Mouse (Mus musculus): ENCODE data around the gene Ppid.
"Not testable (repeated sequence)": the region's sequence is repeated elsewhere in the genome, so short reads cannot be mapped to it uniquely, and the experiment has no call there.

Gene Ppid

DNA sequence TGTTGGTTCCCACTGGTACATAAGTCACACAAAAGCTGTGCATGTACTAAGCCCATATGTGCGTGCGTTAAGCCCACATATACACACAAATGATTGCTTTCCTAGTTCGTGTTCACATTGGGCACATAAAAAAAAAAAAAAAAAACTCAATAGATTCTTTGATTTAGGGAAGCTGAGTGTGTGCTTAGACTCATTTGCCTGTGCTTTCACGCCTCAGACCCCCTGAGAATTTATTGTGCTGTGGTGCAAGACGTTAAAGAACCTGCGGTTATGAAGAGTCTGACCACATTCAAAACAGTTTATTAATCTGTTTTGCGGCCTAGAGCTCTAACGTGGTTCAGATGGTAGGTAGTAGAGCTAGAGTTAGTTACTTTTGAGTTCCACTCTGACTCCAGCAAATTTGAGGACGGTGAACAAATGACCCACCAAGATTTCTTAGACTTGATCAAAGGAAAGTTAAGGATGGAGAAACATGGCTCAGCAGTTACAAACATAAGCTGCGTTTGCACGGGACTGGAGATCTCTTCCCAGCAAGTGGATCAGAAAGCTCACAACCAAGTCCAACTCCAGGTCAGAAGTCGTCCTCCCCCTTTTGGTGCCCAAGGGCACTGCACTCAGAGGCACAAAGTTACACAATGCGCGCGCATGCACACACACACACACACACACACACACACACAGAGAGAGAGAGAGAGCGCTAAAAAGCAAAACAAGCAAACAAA, 22.4 kb upstream of the Ppid start:
- in situ Hi-C loops (cut with MboI; ENCODE audit: low pct_unique_long_range_greater_than_20kb in 1 of 2, low sequenced_read_pairs in 2 of 2, unreplicated experiment in 1 of 2), result no loop called here

DNA sequence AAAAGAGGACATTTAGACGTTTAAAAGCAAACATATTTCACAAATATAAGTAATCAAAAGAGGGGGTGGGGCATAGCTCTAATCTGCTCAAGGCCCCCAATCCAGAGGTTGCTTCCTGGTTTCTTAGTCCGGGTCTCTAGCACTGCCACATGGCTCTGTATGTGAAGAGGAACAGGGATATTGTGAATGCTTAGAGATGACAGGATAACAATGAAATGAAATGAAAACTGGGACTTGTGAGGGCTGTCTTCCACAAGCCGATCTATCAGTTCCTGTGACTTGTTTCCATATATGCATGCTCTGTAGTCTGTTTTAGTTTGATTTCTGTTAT, 21.8 kb upstream of the Ppid start:
- in situ Hi-C loops (cut with MboI; ENCODE audit: low pct_unique_long_range_greater_than_20kb in 1 of 2, low sequenced_read_pairs in 2 of 2, unreplicated experiment in 1 of 2), result no loop called here

DNA sequence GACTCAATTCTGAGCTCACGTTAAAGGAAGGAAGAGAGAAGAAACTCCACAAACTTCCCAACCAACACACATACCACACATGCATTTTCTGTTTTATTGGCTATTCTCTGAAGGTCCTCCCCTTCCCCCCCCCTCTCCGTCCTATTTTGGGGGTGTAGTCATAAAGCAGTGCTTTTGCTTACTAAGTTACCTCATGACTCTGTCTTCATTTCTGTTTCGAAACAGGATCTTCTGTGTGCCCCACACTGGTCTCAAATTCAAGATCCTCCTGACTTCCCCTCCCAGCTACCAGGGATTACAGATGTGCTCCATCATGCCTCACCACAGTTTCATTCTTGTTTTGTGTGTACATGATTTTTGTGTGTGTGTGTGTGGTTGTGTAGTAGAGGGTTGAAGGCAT, 18.7 kb upstream of the Ppid start:
- in situ Hi-C loops (cut with MboI; ENCODE audit: low pct_unique_long_range_greater_than_20kb in 1 of 2, low sequenced_read_pairs in 2 of 2, unreplicated experiment in 1 of 2), result no loop called here

DNA sequence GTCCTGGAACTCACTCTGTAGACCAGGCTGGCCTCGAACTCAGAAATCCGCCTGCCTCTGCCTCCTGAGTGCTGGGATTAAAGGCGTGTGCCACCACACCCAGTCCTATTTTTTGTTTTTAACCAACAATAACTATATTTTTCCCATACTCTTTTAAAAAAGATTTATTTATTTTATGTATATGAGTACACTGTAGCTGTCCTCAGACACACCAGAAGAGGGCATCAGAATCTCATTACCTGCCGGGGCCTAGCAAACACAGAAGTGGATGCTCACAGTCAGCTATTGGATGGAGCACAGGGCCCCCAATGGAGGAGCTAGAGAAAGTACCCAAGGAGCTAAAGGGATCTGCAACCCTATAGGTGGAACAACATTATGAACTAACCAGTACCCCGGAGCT, 17.8 kb upstream of the Ppid start:
- in situ Hi-C loops (cut with MboI; ENCODE audit: low pct_unique_long_range_greater_than_20kb in 1 of 2, low sequenced_read_pairs in 2 of 2, unreplicated experiment in 1 of 2), result not testable (repeated sequence)

DNA sequence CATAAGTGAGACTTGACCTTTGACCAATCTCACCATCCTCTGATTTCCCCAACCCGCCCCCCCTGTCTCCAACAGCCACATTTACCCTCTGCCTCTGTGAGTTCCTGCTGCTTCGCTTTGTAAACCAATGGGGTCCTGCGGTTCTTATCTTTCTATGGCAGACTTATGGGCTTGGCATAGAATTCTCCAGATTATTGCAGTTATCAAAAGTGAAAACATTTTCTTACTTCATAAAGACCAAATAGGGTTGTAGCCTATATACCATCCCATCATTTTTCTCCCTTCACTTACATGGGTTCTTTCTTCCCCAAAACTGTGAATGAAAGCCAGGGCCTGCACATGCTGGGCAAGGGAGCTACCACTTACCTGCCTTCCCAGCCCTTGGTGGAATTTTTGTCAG, 16.8 kb upstream of the Ppid start:
- in situ Hi-C loops (cut with MboI; ENCODE audit: low pct_unique_long_range_greater_than_20kb in 1 of 2, low sequenced_read_pairs in 2 of 2, unreplicated experiment in 1 of 2), result no loop called here

DNA sequence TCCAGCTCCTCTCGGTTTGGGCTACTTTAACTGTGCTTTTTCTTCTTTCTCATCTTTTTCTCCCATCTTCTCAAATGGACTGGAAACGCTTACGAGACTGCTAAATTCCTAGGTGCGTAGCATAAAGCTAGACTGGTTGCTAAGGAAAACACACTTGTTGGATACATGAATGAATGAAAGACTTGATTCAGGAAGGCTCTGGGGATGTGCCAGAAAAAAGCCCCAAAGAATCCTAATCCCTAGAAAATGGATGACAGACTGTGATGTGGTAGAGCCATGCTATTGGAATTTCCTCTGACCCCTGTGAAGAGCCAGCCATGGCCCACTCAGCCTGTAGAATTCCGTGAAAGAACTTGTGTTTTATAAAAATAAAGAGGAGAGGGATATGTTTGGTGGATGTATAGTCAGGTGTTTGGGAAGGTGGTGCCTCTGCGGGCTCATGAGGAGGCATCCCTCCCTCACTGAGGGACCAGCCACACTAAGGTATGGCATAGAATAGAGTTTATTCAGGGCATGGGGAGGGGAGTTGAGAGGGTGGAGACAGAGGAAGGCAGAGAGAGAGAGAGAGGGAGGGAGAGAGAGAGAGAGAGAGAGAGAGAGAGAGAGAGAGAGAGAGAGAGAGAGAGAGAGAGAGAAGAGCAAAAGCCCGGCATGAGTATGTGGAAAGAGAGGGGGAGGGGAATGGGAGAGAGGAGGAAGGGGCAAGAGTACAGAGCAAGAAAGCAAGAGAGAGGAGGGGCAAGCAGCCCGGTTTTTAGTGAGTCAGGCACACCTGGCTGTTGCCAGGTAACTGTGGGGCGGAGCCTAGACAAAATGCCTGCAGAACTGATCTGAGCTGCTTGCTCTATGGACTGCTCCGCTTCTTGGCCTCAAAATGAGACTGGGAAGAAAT, 15.3 kb upstream of the Ppid start:
- in situ Hi-C loops (cut with MboI; ENCODE audit: low pct_unique_long_range_greater_than_20kb in 1 of 2, low sequenced_read_pairs in 2 of 2, unreplicated experiment in 1 of 2), result loop anchor here in 1 of 2 experiments (25.0 kb wide), 1 partner anchor 614 kb away; no protein-coding TSS in a partner anchor

DNA sequence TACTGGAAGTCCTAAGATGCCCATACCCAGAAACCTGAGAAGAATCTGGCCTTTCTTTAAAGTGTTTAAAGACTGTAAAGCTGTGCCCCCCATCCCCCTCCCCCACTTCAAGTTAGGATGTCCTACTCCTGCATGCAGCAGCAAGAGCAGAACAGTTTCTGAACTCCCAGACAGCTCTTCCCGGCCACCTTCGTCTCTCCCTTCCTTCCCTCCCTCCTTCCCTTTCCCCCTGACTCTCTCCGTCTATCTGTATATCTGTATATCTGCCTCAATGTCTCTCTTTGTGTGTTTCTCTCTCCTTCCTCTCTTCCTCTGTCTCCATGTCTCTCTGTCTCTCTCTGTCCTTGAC, 14.7 kb upstream of the Ppid start:
- in situ Hi-C loops (cut with MboI; ENCODE audit: low pct_unique_long_range_greater_than_20kb in 1 of 2, low sequenced_read_pairs in 2 of 2, unreplicated experiment in 1 of 2), result loop anchor here in 1 of 2 experiments (25.0 kb wide), 1 partner anchor 614 kb away; no protein-coding TSS in a partner anchor

DNA sequence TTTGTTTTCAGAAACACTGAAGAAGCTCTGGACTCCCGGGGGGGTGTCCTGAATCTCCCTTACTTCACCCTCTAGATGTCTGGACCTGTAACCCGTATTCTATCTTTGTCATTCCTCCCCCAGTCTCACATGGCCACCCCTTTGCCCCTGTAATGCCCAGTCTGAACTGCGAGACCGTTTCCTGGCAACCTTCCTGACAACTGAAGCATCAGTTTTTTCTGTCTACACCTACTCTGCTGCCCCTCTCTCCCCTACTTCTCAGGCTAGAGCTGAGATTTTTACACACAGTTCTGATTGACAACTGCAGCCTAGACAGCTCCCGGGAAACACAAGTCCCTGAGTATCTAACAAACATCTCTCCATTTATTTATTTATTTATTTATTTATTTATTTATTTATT, 14.3 kb upstream of the Ppid start:
- in situ Hi-C loops (cut with MboI; ENCODE audit: low pct_unique_long_range_greater_than_20kb in 1 of 2, low sequenced_read_pairs in 2 of 2, unreplicated experiment in 1 of 2), result loop anchor here in 1 of 2 experiments (25.0 kb wide), 1 partner anchor 615 kb away; no protein-coding TSS in a partner anchor

DNA sequence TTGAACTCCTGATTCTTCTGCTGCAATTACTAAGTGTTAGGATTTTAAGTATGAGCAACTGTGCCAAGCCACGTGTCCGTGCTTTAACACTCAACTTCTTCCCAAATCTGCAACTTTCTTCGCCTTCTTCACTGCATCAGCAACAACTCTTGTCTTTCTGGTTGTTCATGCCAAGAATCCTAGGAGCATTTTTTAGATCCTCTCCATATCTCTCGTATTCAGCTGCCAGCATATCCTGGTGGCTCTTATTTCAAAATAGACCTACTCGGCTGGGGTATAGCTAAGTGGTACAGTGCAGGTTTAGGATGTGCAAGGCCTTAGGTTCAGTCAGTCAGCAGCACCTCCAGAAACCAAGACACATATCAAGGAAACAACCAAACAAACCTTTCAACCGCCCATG, 13.5 kb upstream of the Ppid start:
- in situ Hi-C loops (cut with MboI; ENCODE audit: low pct_unique_long_range_greater_than_20kb in 1 of 2, low sequenced_read_pairs in 2 of 2, unreplicated experiment in 1 of 2), result loop anchor here in 1 of 2 experiments (25.0 kb wide), 1 partner anchor 615 kb away; no protein-coding TSS in a partner anchor

DNA sequence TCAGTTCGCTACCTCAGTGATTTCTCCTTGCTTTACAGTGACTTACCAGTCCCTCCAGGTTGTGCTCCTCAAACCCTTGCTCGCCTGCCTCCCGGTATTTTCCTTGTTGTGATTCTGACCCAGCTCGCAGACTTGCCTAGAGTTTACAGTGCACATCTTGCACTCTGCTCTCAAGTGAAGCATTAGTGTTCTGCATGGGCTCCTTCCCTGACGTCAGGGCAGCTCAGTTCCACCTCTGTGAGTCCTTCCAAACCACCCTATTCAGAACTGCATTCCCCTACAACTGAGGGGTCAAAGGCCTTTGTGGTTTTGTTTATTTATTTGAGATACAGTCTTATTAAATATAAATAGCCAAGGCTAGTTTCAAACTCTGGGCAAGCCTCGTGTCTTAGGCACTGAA, 13.0 kb upstream of the Ppid start:
- in situ Hi-C loops (cut with MboI; ENCODE audit: low pct_unique_long_range_greater_than_20kb in 1 of 2, low sequenced_read_pairs in 2 of 2, unreplicated experiment in 1 of 2), result loop anchor here in 1 of 2 experiments (25.0 kb wide), 1 partner anchor 616 kb away; no protein-coding TSS in a partner anchor

DNA sequence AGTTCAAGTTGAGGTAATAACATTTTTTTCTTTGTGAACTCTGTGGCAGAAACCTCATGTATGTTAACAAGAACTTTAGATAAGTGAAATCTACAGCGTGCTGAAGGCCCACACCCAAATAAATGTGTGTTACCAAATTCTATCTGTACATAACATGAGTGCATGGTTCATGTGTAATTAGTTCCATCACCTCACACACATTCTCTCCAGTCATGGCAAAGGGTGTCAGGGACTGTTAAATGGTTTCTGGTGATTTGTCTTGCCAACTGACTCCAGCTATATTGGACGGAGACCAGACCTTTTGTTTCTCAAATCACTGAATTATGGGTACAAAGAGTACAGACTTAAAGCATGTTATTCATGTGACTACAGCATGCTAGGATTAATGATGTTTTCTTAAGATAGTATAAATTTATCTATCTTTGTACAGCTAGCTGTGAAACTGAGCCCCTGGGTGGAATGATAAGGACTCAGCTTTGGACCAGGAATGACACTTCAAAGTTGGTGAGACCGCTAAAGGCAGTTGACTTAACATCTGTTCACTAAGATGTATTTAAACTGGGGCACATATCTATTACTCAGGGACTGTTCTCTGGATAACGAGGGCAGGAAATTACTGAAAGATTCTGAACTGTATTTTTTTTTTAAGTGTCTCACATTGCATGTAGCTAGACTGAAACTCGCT, 11.1 kb upstream of the Ppid start:
- in situ Hi-C loops (cut with MboI; ENCODE audit: low pct_unique_long_range_greater_than_20kb in 1 of 2, low sequenced_read_pairs in 2 of 2, unreplicated experiment in 1 of 2), result loop anchor here (10.0 to 25.0 kb wide), 2 partner anchors 375 to 618 kb away; no protein-coding TSS in a partner anchor

DNA sequence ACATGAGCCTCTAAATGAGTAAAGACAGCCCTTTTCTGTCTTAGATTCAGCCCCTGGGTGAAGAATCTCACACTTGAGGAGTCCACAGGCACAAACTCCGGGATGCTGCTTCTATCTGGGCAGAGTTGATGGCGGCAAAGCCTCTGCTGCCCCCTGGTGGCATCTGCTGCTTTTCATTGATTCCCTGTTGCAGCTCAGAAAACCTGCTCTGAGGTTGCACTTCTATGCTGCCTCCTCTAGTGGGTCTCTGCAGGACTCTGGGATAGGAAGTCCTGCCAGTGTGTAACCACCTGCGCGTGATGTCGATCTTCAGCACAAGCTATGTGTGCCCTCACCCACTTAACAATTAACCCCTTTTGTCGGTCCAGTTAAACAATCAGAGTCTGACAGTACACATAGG, 4.3 kb upstream of the Ppid start:
- in situ Hi-C loops (cut with MboI; ENCODE audit: low pct_unique_long_range_greater_than_20kb in 1 of 2, low sequenced_read_pairs in 2 of 2, unreplicated experiment in 1 of 2), result loop anchor here (5.0 to 25.0 kb wide), 3 partner anchors 382 to 625 kb away; no protein-coding TSS in a partner anchor

DNA sequence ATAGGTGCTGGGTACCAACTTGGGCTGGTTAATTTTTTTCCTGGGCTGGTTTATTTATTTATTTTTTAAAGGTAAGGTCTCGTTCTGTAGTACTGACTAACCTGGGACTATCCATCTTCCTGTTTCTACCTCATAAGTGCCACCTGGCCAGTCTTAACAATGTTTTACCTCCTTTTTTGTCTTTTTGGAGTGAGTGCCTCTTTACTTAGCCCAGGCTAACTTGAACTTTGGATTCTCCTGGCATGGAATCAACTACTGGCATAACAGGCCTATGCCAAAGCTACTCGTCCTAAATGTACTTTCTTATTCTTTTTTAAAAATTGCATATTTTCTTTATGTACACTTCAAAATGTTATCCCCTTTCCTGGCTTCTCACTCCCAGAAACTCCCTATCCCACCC, 1.5 kb upstream of the Ppid start:
- in situ Hi-C loops (cut with MboI; ENCODE audit: low pct_unique_long_range_greater_than_20kb in 1 of 2, low sequenced_read_pairs in 2 of 2, unreplicated experiment in 1 of 2), result loop anchor here (5.0 to 25.0 kb wide), 3 partner anchors 385 to 627 kb away; no protein-coding TSS in a partner anchor

DNA sequence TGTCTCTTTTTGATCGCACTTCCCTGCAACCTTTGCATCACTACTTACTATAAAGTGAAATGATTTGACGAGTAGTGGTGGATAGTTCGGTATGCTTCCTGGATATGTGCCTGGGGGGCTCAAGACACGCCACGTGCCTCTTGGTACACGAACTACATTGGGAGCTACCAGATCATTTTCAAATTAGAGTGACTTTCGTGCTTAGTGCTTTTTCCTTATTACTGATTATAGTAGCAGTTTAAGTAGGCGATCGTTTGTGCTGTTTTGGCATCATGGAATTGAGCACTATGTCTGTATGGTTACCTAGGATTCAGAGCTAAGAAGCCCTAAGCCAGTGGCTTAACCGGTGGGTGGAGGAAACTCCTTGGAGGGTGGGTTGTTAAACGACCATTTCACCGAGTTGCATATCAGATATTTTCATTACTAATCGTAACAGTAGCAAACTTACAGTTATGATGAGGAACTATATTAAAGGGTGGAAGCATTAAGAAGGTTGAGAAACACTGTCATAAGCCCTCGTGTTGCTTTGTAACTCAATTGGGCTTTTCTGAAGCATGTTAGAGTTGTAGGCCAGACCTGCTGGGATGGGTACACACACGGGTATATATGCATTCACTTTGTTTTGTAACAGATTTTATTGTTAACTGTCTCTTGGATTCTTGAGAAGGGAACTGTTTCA, 790 bp downstream of the Ppid start:
- in situ Hi-C loops (cut with MboI; ENCODE audit: low pct_unique_long_range_greater_than_20kb in 1 of 2, low sequenced_read_pairs in 2 of 2, unreplicated experiment in 1 of 2), result loop anchor here in 1 of 2 experiments (25.0 kb wide), 1 partner anchor 630 kb away; no protein-coding TSS in a partner anchor

DNA sequence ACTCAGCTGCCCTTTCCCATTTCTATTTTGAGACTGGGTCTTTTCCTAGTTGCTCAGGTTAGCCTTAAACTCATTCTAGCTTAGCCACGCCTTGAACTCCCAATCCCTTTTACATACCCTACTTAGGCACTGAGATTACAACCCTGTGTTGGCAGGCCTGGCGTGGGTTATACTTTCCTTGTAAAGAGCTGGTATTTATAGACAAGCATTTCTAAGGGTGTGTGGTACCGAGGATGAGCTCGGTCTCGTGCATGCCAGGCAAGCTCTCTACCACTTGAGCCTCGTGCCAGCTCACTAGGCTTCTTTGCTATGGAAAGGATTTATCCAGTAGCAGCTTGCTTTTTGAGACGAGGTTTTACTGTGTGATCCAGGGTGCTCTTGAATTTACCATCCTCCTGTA, 4.3 kb downstream of the Ppid start:
- in situ Hi-C loops (cut with MboI; ENCODE audit: low pct_unique_long_range_greater_than_20kb in 1 of 2, low sequenced_read_pairs in 2 of 2, unreplicated experiment in 1 of 2), result loop anchor here in 1 of 2 experiments (25.0 kb wide), 1 partner anchor 633 kb away; no protein-coding TSS in a partner anchor

DNA sequence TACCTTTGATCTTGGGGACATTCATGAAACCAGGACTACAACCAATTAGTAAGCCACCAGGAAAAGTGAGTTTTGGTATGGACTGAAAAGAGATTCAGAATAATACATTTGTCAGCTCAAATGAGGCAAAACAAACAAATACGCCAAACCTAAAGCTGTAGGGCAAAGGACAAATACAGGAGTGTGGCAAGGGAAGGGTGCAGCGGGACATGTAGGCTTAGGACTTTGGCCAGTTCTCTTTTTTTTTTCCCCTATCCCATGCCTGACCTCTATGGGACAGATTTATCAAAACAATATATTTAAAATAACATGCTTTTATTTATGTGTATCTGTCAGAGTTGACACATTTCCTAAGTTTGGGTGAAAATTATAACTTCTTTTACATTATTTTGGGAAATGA, 18.7 kb downstream of the Ppid start:
- in situ Hi-C loops (cut with MboI; ENCODE audit: low pct_unique_long_range_greater_than_20kb in 1 of 2, low sequenced_read_pairs in 2 of 2, unreplicated experiment in 1 of 2), result no loop called here

DNA sequence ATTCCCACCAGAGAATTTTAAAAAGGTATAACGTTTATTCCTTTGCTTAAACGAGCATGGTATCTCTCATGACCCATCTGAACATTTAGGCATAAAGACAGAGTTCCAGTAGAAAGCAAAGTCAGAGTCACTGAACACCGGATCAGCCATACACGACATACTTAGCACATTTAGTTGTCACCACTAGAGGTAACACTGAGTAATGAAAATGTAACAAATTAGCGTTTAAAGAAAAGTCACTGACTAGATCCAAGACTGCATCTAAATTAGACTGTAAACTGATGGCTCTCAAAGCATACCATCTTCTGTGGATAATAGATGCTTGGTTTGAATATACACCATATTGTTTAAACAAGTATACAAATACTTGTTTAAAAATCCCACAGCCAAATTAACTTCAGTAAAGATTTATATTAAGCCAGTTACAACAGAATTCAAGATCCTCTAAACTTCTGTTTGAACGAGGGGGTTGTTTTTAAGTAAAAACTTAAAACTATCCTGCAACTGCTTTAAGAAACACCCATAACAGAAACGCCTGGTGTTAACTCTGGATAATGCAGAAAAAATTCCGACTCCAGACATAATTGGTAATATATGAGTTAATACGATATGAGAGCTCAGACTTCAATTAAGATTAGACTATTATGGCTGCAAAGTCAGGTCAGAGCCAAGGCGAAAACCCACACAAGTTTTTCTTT, 36.5 kb downstream of the Ppid start:
- in situ Hi-C loops (cut with MboI; ENCODE audit: low pct_unique_long_range_greater_than_20kb in 1 of 2, low sequenced_read_pairs in 2 of 2, unreplicated experiment in 1 of 2), result no loop called here

DNA sequence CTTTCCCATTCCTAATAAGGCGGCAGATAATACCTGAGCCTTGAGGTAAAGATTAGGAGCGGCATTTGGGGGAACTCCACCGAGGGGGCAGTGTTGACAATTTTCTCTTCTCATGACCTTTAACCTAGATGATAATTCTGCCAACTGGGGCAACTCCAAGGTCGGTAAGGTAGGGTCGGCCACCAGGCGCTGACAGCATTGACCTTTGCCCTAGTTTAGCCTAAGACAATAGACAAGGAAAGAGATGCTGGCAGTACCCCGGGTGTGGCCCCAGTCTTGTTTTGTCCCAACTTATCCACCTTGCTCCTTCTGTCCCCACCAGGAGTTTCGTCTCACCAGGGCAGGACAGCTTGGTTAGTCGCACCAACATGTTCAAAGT, 37.0 kb downstream of the Ppid start:
- in situ Hi-C loops (cut with MboI; ENCODE audit: low pct_unique_long_range_greater_than_20kb in 1 of 2, low sequenced_read_pairs in 2 of 2, unreplicated experiment in 1 of 2), result no loop called here
